Mouse (Mus musculus): ENCODE results near the gene Sstr3. TPM values are rescaled to one million over a fixed set of nuclear protein-coding genes. Genes with fewer than 3 reads are reported as not detected.

The Sstr3 gene
- polyA plus RNA-seq, 1 experiment from 2014 or later, result not detected

- Histone ChIP-seq H3K27ac (no peak overlapping the region), H3K36me3 (no peaks in the 10 kb centered on the region), H3K4me3 (no peak overlapping the region), H3K4me1 (peaks cover 30% of the 10 kb centered on the region), H3K4me2 (replicated peaks) (no peak overlapping the region), H3K27me3 (peaks cover 61% of the 10 kb centered on the region), H3K9ac (no peak overlapping the region), H3K9me3 (no peaks in the 10 kb centered on the region)
- no peak for ATAC-seq (ENCODE audit: low FRiP score, low read depth)
- WGBS, result 88% methylated on average over 3 of the region's 3 CpGs
Measured at GRCm38 (mm10) chr15:78541036-78541435, 3.4 kb downstream of the Sstr3 start.

DNA sequence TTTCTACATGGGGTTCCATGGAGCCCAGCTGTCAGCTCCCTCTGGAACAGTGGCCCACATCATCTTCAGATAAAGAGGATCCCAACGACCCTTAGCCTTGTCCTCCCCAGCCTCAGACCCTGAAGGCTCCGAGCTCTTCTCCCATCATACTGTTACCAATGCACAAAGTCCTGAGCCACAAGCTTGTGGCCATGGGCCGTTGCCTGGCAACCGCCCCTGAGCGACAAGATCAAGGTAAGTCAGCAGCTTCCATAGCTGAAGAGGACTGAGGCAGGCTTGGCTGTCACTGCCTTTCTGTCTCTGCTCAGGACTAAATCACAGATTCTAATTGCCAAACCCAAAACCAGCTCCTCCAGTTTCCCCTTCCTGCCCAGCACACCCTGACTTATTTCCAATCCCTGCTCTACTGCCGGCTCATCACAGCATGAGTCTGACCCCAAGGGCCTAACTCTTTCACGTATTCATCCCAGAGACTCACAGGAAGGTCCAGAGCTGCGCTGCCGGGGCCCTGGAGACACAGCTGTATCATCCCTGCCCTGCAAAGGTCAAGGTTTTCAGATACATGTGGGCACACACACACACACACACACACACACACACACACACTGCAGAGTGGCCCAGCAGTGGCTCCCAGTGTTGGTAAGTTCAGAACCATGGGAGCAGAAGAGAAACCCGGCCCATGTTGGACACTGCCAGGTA lies 8.6 kb downstream of the Sstr3 start:
- ATAC-seq (ENCODE audit: low FRiP score, low read depth), result no peak

GRCm38 (mm10) chr15:78533346-78533835 lies 11.1 kb downstream of the Sstr3 start:
- H3K36me3 ChIP-seq, result no peaks in the 10 kb centered on the region
- peak overlapping the region; percentile 39; the same call in 1 of the 2 replicates for H3K9ac ChIP-seq
- no peak overlapping the region for H3K27ac ChIP-seq
- H3K4me1 ChIP-seq, result peaks cover 32% of the 10 kb centered on the region
- no peak overlapping the region for H3K4me2 ChIP-seq (replicated peaks)
- H3K27me3 ChIP-seq, result peaks cover 6% of the 10 kb centered on the region; the same call in 1 of the 2 replicates
- no peak overlapping the region for H3K4me3 ChIP-seq
- H3K9me3 ChIP-seq, result no peaks in the 10 kb centered on the region
- ATAC-seq (ENCODE audit: low FRiP score, low read depth), result no peak
- WGBS, result 72% methylated on average over 10 of the region's 10 CpGs

More for the DNA sequence above, 8.6 kb downstream of the Sstr3 start:
- Histone ChIP-seq H3K36me3 (no peaks in the 10 kb centered on the region), H3K9ac (no peak overlapping the region), H3K4me3 (no peak overlapping the region), H3K4me2 (replicated peaks) (no peak overlapping the region), H3K27ac (no peak overlapping the region), H3K27me3 (peaks cover 30% of the 10 kb centered on the region), H3K9me3 (no peaks in the 10 kb centered on the region), H3K4me1 (peaks cover 10% of the 10 kb centered on the region)
- WGBS, result 65% methylated on average over 10 of the region's 10 CpGs

DNA sequence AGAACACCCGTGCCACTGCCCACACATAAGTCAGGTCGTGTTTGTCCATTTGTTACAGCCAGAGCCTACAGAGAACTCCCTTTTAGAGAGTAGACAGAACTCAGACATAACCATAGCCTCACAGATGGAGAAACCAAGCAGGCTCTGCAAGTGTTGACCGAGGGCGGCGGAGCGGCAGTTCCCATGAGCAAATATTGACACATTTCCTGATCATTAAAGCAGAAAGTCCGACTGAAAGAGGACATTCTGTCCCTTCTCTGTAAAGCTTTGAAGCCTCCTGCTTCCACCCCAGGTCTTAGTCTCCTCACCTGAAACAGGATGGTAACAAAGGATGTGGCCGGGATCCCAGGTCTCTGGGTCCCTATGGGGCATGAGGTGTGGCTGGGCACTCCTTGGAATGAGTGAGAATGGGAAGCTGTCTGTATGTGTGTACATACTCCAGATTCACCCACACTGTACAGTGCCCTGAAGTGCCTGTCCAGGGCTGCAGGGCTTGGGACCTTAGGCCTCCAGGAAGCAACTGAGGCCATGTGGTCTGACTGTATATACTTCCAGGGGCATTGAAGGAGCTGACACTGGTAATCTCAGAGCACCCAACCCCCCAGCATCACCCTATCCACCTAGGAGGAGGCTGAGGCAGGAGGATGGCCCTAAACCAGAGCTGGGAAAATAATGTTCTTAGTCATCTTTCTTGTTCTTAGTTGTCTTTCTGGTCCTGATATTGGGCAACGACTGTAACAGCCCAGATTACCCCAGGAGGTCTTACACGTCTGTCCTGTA lies 11.7 kb downstream of the Sstr3 start:
- Histone ChIP-seq H3K4me2 (replicated peaks) (no peak overlapping the region), H3K9ac (no peak overlapping the region), H3K36me3 (no peaks in the 10 kb centered on the region), H3K27me3 (0 out of 2 replicates have a peak, but pooled peaks cover 4% of the 10 kb centered on the region), H3K9me3 (no peaks in the 10 kb centered on the region), H3K27ac (no peak overlapping the region), H3K4me3 (no peak overlapping the region), H3K4me1 (peaks cover 39% of the 10 kb centered on the region)
- WGBS, result 74% methylated on average over 10 of the region's 10 CpGs
- ATAC-seq (ENCODE audit: low FRiP score, low read depth), result no peak

GRCm38 (mm10) chr15:78531901-78532469 lies 12.5 kb downstream of the Sstr3 start:
- Histone ChIP-seq H3K4me3 (peak overlapping the region; percentile 38), H3K9ac (peak overlapping the region; percentile 65), H3K27ac (peak overlapping the region; percentile 76), H3K27me3 (no peaks in the 10 kb centered on the region), H3K36me3 (no peaks in the 10 kb centered on the region), H3K4me1 (peaks cover 44% of the 10 kb centered on the region), H3K9me3 (no peaks in the 10 kb centered on the region), H3K4me2 (replicated peaks) (peak overlapping the region; percentile 61)
- ATAC-seq (ENCODE audit: low FRiP score, low read depth), result peak; percentile 90
- WGBS, result under 1% methylated on average over 25 of the region's 25 CpGs

DNA sequence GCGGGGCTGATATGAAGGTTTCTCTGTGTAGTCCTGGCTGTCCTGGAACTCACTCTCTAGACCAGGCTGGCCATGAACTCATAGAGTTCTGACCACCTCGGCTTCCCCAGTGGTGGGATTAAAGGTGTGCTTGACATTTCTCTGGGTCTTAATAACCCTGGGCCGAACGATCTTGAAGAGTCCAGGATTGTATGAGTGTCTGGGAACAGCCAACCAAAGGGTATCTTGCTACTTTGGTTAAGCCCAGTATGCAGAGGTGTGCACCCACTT lies 13.1 kb downstream of the Sstr3 start:
- WGBS, result 66% methylated on average over 4 of the region's 4 CpGs
- no peaks in the 10 kb centered on the region for H3K9me3 ChIP-seq
- H3K27ac ChIP-seq, result peak overlapping the region; percentile 76; the same call in 1 of the 2 replicates
- ATAC-seq (ENCODE audit: low FRiP score, low read depth), result no peak
- H3K4me1 ChIP-seq, result peaks cover 44% of the 10 kb centered on the region
- H3K36me3 ChIP-seq, result no peaks in the 10 kb centered on the region
- no peaks in the 10 kb centered on the region for H3K27me3 ChIP-seq
- peak overlapping the region; percentile 61 for H3K4me2 ChIP-seq (replicated peaks)
- H3K4me3 ChIP-seq, result peak overlapping the region; percentile 38
- peak overlapping the region; percentile 65; the same call in 1 of the 2 replicates for H3K9ac ChIP-seq

GRCm38 (mm10) chr15:78530671-78531450 lies 13.6 kb downstream of the Sstr3 start, which contains the start of gene C1qtnf6:
TSS of gene C1qtnf6 (minus strand) at chr15:78531416.
- Histone ChIP-seq H3K27me3 (no peaks in the 10 kb centered on the region), H3K36me3 (no peaks in the 10 kb centered on the region), H3K4me1 (peaks cover 44% of the 10 kb centered on the region), H3K4me3 (peak within 1 kb of the TSS; percentile 38), H3K9me3 (no peaks in the 10 kb centered on the region), H3K27ac (peak within 1 kb of the TSS; percentile 76), H3K4me2 (replicated peaks) (peak within 1 kb of the TSS; percentile 61), H3K9ac (peak within 1 kb of the TSS; percentile 65)
- 73% methylated on average over 17 of the region's 17 CpGs for WGBS
- no peak for ATAC-seq (ENCODE audit: low FRiP score, low read depth)

- H3K27ac ChIP-seq, result no peak overlapping the region; the same call in 1 of the 2 replicates
- H3K4me3 ChIP-seq, result no peak overlapping the region
- peaks cover 1% of the 10 kb centered on the region for H3K36me3 ChIP-seq
- H3K4me2 ChIP-seq (replicated peaks), result peak overlapping the region; percentile 80
- WGBS, result 72% methylated on average over 3 of the region's 3 CpGs
- H3K27me3 ChIP-seq, result no peaks in the 10 kb centered on the region
- H3K4me1 ChIP-seq, result peaks cover 44% of the 10 kb centered on the region
- no peak for ATAC-seq (ENCODE audit: low FRiP score, low read depth)
- H3K9ac ChIP-seq, result peak overlapping the region; percentile 72
- no peaks in the 10 kb centered on the region for H3K9me3 ChIP-seq
Measured at GRCm38 (mm10) chr15:78530141-78530540, 14.3 kb downstream of the Sstr3 start.

- Histone ChIP-seq H3K4me2 (replicated peaks) (peak overlapping the region; percentile 80), H3K36me3 (peaks cover 8% of the 10 kb centered on the region), H3K9ac (peak overlapping the region; percentile 72), H3K4me1 (peaks cover 44% of the 10 kb centered on the region), H3K4me3 (peak overlapping the region; percentile 49), H3K27ac (peak overlapping the region; percentile 80), H3K27me3 (no peaks in the 10 kb centered on the region), H3K9me3 (no peaks in the 10 kb centered on the region)
- ATAC-seq (ENCODE audit: low FRiP score, low read depth), result peak; percentile 67
- 2% methylated on average over 15 of the region's 15 CpGs for WGBS
Measured at GRCm38 (mm10) chr15:78529428-78529990, 15.0 kb downstream of the Sstr3 start.

- no peak for ATAC-seq (ENCODE audit: low FRiP score, low read depth)
- Histone ChIP-seq H3K4me3 (peak overlapping the region; percentile 49), H3K4me1 (peaks cover 44% of the 10 kb centered on the region), H3K27me3 (no peaks in the 10 kb centered on the region), H3K9ac (peak overlapping the region; percentile 72), H3K4me2 (replicated peaks) (peak overlapping the region; percentile 80), H3K27ac (peak overlapping the region; percentile 80), H3K36me3 (peaks cover 10% of the 10 kb centered on the region), H3K9me3 (no peaks in the 10 kb centered on the region)
- WGBS, result 47% methylated on average over 11 of the region's 11 CpGs
Measured at GRCm38 (mm10) chr15:78528726-78529411, 15.6 kb downstream of the Sstr3 start.

DNA sequence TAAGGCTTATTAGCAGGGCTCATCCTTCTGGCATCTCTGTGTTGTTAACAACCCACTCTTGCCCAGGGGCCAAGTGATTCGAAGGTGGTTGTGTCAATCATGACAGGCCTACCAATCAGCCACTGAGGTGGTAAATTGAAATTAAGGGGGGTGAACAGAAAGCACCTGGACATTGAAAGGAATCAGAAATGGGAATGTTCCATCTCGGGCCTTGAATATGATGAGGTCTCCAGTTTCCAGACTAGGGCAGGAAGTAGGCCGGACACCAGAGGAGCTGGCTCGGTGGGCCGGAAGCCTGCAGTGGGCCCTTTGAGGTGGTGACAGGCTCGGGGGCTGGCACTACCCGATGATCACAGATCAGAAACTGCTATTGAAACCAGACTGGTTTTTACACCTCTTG lies 16.5 kb downstream of the Sstr3 start:
- Histone ChIP-seq H3K36me3 (peaks cover 10% of the 10 kb centered on the region), H3K27ac (no peak overlapping the region), H3K9me3 (no peaks in the 10 kb centered on the region), H3K27me3 (no peaks in the 10 kb centered on the region), H3K4me2 (replicated peaks) (peak overlapping the region; percentile 80), H3K4me1 (peaks cover 44% of the 10 kb centered on the region), H3K9ac (peak overlapping the region; percentile 19; the same call in 1 of the 2 replicates), H3K4me3 (no peak overlapping the region)
- no peak for ATAC-seq (ENCODE audit: low FRiP score, low read depth)
- 77% methylated on average over 7 of the region's 7 CpGs for WGBS

All from limb, embryonic 13.5 days (tissue).